In the genomic region with DNA sequence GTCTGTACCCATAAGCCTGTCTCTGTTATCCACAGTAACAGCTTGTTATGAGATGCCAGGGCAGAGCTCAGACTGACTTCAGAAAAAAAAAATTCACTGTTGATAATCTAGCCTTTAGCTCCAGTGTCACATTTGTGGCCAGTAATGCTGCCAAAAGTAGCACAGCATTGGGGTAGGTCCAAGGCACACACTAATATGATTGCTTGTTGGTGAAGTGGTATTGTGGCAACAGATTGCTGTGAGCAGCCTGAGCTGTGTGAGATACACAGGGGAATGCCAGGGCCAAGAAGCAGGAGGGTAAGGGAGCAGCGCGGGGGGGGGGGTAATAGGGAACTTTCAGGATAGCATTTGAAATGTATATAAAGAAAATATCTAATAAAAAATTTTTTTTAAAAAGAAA, we compare ENCODE assay signal across 21 mouse cellular contexts.
DNase-seq lines count a peak whose midpoint lies in the region; ATAC-seq and TF ChIP-seq lines count a peak whose summit lies in the region.
"Had no signal": no experiment of that assay in that cellular context is flagged by ENCODE, and none has a peak within 500 bp of the region (broad histone marks: within the 10 kb centered on the region; RNA-seq: fewer than 3 reads in every experiment).

No protein-coding gene starts in this region.

- H3K4me1 ChIP-seq in heart, postnatal 0 days (ENCODE audit: control insufficient read depth, insufficient read depth): 0 out of 2 replicates have a peak, but pooled peaks cover 7% of the 10 kb centered on the region
- H3K4me1 ChIP-seq in heart, embryonic 12.5 days (replicated peaks): no peaks in the 10 kb centered on the region
- H3K4me1 ChIP-seq: hindbrain, embryonic 10.5 days; intestine, embryonic 15.5 days; limb, embryonic 15.5 days; megakaryocyte, embryonic 14.5 days had no signal

- H3K4me3 ChIP-seq in heart, postnatal 0 days (ENCODE audit: low read depth, low read length): no peak overlapping the region
- no peak overlapping the region for H3K4me3 ChIP-seq in heart, embryonic 12.5 days
- H3K4me3 ChIP-seq: erythroblast, embryonic 14.5 days; gastrocnemius, adult 2 months; hindbrain, embryonic 10.5 days; intestine, embryonic 15.5 days; left cerebral cortex, adult 2 months; limb, embryonic 15.5 days; megakaryocyte, embryonic 14.5 days had no signal

- no peaks in the 10 kb centered on the region for H3K9me3 ChIP-seq in heart, postnatal 0 days (replicated peaks; ENCODE audit: control insufficient read depth, low read length)
- H3K9me3 ChIP-seq in heart, embryonic 12.5 days (replicated peaks): no peaks in the 10 kb centered on the region
- H3K9me3 ChIP-seq: hindbrain, embryonic 10.5 days; intestine, embryonic 15.5 days; limb, embryonic 15.5 days had no signal

- H3K27me3 ChIP-seq in heart, postnatal 0 days (ENCODE audit: control insufficient read depth, insufficient read depth, low read length): no peaks in the 10 kb centered on the region
- H3K27me3 ChIP-seq in heart, embryonic 12.5 days (replicated peaks): no peaks in the 10 kb centered on the region
- H3K27me3 ChIP-seq: intestine, embryonic 15.5 days; limb, embryonic 15.5 days; megakaryocyte, embryonic 14.5 days had no signal

- ATAC-seq in cerebellum, adult (ENCODE audit: insufficient number of reproducible peaks, low FRiP score, low TSS enrichment): peak; percentile 98
- ATAC-seq in heart, postnatal 0 days (ENCODE audit: insufficient read depth, low read depth): peak; percentile 74
- ATAC-seq in heart, embryonic 12.5 days (ENCODE audit: insufficient number of reproducible peaks, low FRiP score): no peak
- ATAC-seq: intestine, embryonic 15.5 days; Patski had no signal

- no peak overlapping the region for H3K9ac ChIP-seq in heart, postnatal 0 days (replicated peaks; ENCODE audit: low read depth, low read length)
- no peak overlapping the region for H3K9ac ChIP-seq in heart, embryonic 12.5 days
- H3K9ac ChIP-seq: intestine, embryonic 15.5 days; limb, embryonic 15.5 days; lung, embryonic 14.5 days had no signal

- H3K4me2 ChIP-seq in heart, postnatal 0 days (ENCODE audit: low read depth, low read length): no peak overlapping the region
- no peak overlapping the region for H3K4me2 ChIP-seq in heart, embryonic 12.5 days
- H3K4me2 ChIP-seq: intestine, embryonic 15.5 days; limb, embryonic 15.5 days; lung, embryonic 14.5 days had no signal

- DNase-seq in cerebellum, postnatal 4 days (ENCODE audit: low spot score in 2 of 2): no peak
- DNase-seq in heart, postnatal 0 days (ENCODE audit: low spot score): peak; percentile 18
- DNase-seq in cerebellum, adult 11-12 months: peak; percentile 96
- DNase-seq in fibroblast of lung, adult 2 months (ENCODE audit: low read depth): peak; percentile 61
- no peak for DNase-seq in right cerebral cortex, postnatal 36 days (ENCODE audit: low spot score in 2 of 2)
- DNase-seq in right cerebral cortex, postnatal 4 days: no peak
- DNase-seq: embryo, embryonic 11 days; gastrocnemius, adult 2 months; lung, embryonic 14.5 days; spleen, adult 18-20 months; thymus, postnatal 14 days had no signal

- TF ChIP-seq CTCF in heart, postnatal 0 days (IDR thresholded peaks at IDR 0.05; ENCODE audit: low read depth): no peak

- WGBS in heart, postnatal 0 days: 72% methylated on average over 2 of the region's 2 CpGs
- 86% methylated on average over 2 of the region's 2 CpGs for WGBS in heart, embryonic 12.5 days

- TF ChIP-seq EP300 in heart, postnatal 0 days (IDR thresholded peaks at IDR 0.05; ENCODE audit: low read depth): no peak

- no peaks in the 10 kb centered on the region for H3K36me3 ChIP-seq in heart, postnatal 0 days (replicated peaks; ENCODE audit: control insufficient read depth, insufficient read depth, low read length)
- no peaks in the 10 kb centered on the region for H3K36me3 ChIP-seq in heart, embryonic 12.5 days
- H3K36me3 ChIP-seq: hindbrain, embryonic 10.5 days; intestine, embryonic 15.5 days; limb, embryonic 15.5 days had no signal

- H3K27ac ChIP-seq in heart, postnatal 0 days (ENCODE audit: low read depth): no peak overlapping the region
- no peak overlapping the region for H3K27ac ChIP-seq in heart, embryonic 12.5 days (ENCODE audit: poor library complexity, severe bottlenecking)
- H3K27ac ChIP-seq: gastrocnemius, adult 2 months; hindbrain, embryonic 10.5 days; intestine, embryonic 15.5 days; kidney, postnatal 0 days; left cerebral cortex, adult 2 months; limb, embryonic 15.5 days had no signal

Comparison
In these comparisons a context has a peak if more than half of its experiments do, and no peak if none do; other contexts are left out.
1. DNase-seq: peak in heart, postnatal 0 days (single experiment), cerebellum, adult 11-12 months (single experiment) and fibroblast of lung, adult 2 months (single experiment); none in cerebellum, postnatal 4 days (0 of 2), right cerebral cortex, postnatal 36 days (0 of 2) and right cerebral cortex, postnatal 4 days (single experiment).